Mouse (Mus musculus): ENCODE measurements around the gene Nfkbib. TPM values are rescaled to one million over a fixed set of nuclear protein-coding genes. Genes with fewer than 3 reads are reported as not detected.
A peak's percentile ranks its signal among the peaks of the same experiment; 100 is the strongest.

The Nfkbib gene
- total RNA-seq, 2 experiments from 2014 or later, result 10.3 to 34.3 TPM

- no peak for ATAC-seq (replicated peaks; ENCODE audit: low FRiP score, low TSS enrichment, poor library complexity, severe bottlenecking)
Measured at GRCm38 (mm10) chr7:28774164-28774563, 6.9 kb upstream of the Nfkbib start.

DNA sequence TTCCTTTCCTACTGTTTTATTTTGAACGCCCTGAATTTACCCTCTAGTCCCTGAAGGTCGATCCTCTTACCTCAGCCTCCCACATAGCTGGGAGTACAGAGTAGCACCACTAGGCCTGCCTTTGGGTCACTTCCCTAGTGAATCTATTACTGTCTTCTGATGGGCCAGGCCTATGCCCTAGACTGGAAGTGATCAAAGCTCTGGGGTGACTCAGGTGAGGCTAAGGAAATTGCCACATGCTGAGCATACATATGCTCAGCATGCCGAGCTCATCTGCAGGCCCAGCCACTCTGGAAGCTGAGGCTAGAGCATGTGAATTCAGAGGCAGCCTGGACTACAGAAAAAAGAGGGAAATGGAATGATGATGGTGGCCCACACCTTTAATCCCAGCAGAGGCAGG is 5.9 kb upstream of the Nfkbib start:
- ATAC-seq (replicated peaks; ENCODE audit: low FRiP score, low TSS enrichment, poor library complexity, severe bottlenecking), result no peak

GRCm38 (mm10) chr7:28771867-28772266 is 4.6 kb upstream of the Nfkbib start:
- no peak for ATAC-seq (replicated peaks; ENCODE audit: low FRiP score, low TSS enrichment, poor library complexity, severe bottlenecking)

GRCm38 (mm10) chr7:28770309-28770708 is 3.0 kb upstream of the Nfkbib start:
- ATAC-seq (replicated peaks; ENCODE audit: low FRiP score, low TSS enrichment, poor library complexity, severe bottlenecking), result 0 out of 2 replicates have a peak, but pooled peaks have one; percentile 28

DNA sequence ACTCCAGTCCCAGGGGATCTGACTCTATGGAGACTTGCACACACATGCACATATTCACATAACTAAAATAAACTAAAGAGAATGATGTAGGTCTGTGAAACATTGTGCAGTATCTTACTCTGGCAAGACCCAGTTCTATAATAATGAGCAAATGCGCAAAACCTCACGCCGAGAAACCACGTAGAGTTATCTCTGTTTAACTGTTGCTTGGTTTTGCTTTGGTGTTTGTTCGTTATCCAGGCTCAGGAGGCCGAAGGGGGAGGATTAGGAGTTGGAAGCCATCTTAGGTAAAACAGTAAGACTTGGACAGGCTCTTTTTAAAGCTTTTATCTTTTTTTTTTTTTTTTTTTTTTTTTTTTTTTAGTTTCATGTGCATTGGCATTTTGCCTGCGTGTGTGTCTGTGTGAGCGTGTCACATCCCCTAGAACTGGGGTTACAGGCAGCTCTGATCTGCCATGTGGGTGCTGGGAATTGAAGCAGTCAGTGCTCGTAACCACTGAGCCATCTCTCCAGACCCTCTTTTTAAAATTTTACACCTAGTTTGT is 2.2 kb upstream of the Nfkbib start:
- ATAC-seq (replicated peaks; ENCODE audit: low FRiP score, low TSS enrichment, poor library complexity, severe bottlenecking), result peak; percentile 24; the same call in 1 of the 2 replicates

DNA sequence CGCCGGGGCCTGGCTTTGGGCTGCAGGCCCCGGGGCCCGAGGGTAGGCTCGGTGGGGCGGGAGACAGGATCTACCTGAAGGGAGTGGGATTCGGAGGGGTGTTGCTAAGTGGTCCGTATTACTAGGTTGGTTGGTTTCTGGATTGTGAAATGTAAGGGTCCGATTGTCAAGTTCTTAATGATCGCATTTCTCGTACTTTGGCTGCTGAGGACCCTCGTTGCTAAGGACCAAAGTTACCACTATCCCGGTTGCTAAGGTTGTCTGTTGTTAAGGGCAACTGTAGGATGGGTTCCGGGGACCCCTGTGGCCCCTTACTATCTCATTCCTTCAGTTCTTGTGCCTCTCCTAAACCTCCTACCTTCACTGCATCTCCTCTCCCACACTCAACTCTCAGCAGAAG is 402 bp downstream of the Nfkbib start:
- no peak for ATAC-seq (replicated peaks; ENCODE audit: low FRiP score, low TSS enrichment, poor library complexity, severe bottlenecking)

- peak; percentile 83 for ATAC-seq (replicated peaks; ENCODE audit: low FRiP score, low TSS enrichment, poor library complexity, severe bottlenecking)
Measured at GRCm38 (mm10) chr7:28766173-28766879, 986 bp downstream of the Nfkbib start, which contains the start of gene Sirt2. Gene Sirt2 (plus strand): TSS chr7:28766735.

GRCm38 (mm10) chr7:28765211-28765610 is 2.1 kb downstream of the Nfkbib start:
- no peak for ATAC-seq (replicated peaks; ENCODE audit: low FRiP score, low TSS enrichment, poor library complexity, severe bottlenecking)

DNA sequence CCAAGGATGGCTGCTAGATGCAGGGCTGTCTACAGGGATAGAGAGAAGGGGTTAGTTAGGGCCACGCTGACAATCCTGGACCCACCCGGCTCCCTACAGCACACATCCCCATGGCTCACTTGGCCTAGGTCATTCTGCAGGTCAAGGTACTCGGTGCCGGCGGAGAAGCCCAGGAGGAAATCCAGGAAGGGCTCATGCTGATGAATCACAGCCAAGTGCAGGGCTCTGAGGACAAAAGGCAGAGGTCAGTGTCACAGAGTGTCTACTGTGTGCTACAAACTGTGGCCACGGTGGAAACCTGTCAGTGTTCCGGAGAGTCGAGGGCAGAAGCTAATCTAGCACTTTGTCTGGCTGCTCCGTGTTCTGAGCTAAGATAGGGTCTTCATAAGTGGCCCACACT is 5.4 kb downstream of the Nfkbib start:
- no peak for ATAC-seq (replicated peaks; ENCODE audit: low FRiP score, low TSS enrichment, poor library complexity, severe bottlenecking)

DNA sequence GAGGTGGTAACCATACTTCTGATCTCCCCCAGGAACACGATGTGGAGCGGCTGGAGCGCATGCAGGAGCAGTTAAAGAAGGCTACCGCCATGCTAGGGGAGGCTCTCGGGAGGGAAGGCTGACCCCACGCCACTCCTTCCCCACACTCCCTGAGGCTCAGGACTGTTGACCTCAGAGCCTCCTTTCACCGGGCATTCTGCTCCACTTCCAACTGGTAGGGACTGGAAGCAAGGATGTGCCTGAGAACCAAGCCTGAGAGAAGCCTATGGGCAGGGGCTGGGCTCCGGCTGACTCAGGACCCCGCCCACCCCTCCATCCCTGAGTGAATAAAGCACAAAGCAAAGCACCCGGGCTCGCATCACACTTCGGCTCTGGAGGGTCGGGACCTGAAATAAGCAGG is 8.7 kb downstream of the Nfkbib start:
- no peak for ATAC-seq (replicated peaks; ENCODE audit: low FRiP score, low TSS enrichment, poor library complexity, severe bottlenecking)

GRCm38 (mm10) chr7:28756079-28756478 is 11.2 kb downstream of the Nfkbib start, which contains the start of gene Ccer2:
Gene Ccer2 (plus strand): TSS chr7:28756174.
- no peak for ATAC-seq (replicated peaks; ENCODE audit: low FRiP score, low TSS enrichment, poor library complexity, severe bottlenecking)

DNA sequence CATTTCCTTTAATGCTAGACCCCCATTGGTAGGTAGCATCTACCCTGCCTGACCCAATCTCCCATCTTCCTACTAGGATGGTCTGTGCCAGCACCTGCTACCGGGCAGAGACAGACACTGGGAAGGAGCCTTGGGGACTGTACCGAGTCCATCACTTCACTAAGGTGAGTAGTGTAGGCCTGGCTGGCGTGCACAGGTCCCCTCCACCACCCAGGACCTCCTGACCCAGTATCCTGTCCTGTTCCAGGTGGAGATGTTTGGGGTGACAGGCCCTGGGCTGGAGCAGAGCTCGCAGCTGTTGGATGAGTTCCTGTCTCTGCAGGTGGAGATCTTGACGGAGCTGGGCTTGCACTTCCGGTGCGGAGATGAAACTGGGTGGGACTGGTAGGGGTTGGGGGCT is 17.4 kb downstream of the Nfkbib start:
- no peak for ATAC-seq (replicated peaks; ENCODE audit: low FRiP score, low TSS enrichment, poor library complexity, severe bottlenecking)

DNA sequence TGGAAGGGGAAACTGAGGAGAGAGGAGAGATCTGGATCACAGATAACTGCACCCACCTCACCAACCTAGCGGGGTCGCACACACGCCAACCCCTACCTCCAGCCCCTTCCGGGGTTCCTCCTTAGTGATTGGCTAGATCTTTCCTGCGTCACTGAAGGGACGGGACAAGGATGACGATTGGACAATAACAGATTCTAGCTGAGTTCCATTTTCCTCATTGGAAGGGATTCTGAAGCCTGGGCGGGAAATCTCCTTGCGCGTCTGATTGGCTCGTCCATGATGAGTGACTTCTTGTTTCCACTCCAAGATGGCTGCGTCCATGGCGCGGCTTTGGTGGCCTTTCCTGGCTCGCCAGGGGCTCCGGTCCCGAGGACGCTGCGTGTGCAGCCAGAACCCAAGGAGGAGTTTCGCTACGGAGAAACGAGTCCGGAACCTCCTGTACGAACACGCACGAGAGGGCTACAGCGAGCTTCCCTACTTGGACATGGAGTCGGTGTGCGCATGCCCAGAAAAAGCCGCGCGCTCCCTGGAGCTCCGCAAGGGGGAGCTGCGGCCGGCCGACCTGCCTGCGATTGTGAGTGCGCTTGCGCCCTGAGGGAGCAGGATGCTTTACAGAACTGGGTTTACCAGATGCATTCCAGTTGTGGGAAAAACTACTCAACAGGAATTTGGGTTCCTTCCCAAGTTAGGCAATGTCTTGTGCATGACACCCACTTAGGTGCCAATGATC is 25.4 kb downstream of the Nfkbib start, which contains the start of the genes Mrps12 and Sars2:
Mrps12 (minus strand) TSS at position 112 of the 730 bp plus-strand sequence.
Sars2 (plus strand) TSS at position 284 of the 730 bp plus-strand sequence.
- ATAC-seq (replicated peaks; ENCODE audit: low FRiP score, low TSS enrichment, poor library complexity, severe bottlenecking), result peak; percentile 93

DNA sequence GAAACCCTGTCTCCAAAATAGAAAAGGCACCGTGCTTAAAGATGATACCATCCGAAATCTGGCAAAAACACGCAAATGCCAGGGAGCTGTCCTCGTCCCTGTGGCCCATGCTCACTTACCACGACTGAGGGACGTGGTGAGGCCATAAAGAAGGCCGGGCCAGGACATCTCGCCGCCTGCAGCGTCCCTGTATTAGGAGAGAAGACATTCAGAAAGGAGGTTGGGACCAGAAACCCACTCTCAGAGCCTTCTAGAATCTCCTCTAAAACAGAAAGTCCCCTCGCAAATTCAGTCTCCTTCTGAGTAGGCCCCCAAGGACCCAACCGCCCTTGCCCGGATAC is 26.0 kb downstream of the Nfkbib start:
- ATAC-seq (replicated peaks; ENCODE audit: low FRiP score, low TSS enrichment, poor library complexity, severe bottlenecking), result peak; percentile 1; the same call in 1 of the 2 replicates

DNA sequence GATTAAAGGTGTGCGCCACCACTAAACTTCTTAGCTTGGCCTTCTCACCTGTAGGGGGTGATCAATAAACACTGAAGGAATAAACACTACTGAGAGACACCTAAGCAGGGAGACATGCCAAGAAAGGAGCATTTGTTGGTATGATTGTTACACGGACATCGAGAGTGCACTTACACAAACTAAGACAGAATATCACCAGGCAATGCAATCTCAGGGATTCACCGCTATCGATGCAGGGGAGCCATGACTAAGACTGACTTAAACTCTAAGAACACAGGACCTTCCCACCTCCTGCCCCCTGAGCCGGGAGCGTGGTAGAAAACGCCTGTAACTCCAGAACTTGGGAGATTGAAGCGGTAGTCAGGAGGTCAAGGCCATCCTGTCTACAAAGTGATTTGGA is 26.4 kb downstream of the Nfkbib start:
- ATAC-seq (replicated peaks; ENCODE audit: low FRiP score, low TSS enrichment, poor library complexity, severe bottlenecking), result no peak; the same call in 1 of the 2 replicates

- no peak for ATAC-seq (replicated peaks; ENCODE audit: low FRiP score, low TSS enrichment, poor library complexity, severe bottlenecking)
Measured at GRCm38 (mm10) chr7:28739829-28740228, 27.5 kb downstream of the Nfkbib start.

DNA sequence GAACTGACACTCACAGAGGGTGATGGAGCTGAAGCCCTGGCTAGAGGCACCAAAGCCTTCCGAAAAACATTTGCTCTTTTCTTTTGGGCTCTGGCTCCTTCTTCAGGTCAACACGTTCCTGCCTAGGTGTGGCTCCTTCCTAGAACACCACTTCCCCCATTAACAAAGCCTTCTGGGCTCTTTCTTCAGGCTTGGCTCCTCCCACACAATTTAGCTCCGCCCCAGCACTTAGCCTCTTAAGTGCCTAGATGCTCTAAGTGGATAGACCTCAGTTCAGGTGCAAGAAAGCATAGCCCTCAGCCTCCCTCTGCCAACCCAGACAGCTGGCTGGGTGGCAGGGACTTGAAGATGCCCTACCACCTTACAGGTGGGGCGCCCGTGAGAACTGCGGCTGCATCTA is 31.6 kb downstream of the Nfkbib start:
- no peak for ATAC-seq (replicated peaks; ENCODE audit: low FRiP score, low TSS enrichment, poor library complexity, severe bottlenecking)

DNA sequence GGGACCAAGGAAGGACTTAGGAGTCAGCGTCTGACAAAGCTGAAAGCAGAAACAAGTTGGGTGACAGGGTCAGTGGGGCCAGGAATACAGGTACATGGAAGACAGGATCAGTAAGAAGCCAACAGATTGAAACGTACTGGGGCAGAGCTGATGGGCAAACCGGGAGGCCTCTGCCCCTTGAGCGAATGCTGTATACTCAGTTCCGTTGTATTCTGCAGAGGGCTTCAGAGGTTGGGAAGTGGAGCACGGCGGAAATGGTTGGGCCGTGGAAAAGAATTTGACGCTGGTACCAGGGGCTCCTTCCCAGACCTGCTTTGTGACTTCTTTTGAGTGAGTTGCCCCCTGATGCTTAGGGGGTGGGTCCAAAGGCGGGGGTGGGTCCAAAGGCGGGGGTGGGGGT is 34.1 kb downstream of the Nfkbib start:
- ATAC-seq (replicated peaks; ENCODE audit: low FRiP score, low TSS enrichment, poor library complexity, severe bottlenecking), result no peak

- ATAC-seq (replicated peaks; ENCODE audit: low FRiP score, low TSS enrichment, poor library complexity, severe bottlenecking), result peak; percentile 97
Measured at GRCm38 (mm10) chr7:28732341-28733142, 34.8 kb downstream of the Nfkbib start.
